ENCODE assay signal across 14 mouse cellular contexts in genomic region chr6:132691596-132691995, GRCm38 (mm10). TPM values are rescaled to one million over a fixed set of nuclear protein-coding genes. Genes with fewer than 3 reads are reported as not detected.
"Had no signal": no experiment of that assay in that cellular context is flagged by ENCODE, and none has a peak within 500 bp of the region (broad histone marks: within the 10 kb centered on the region; RNA-seq: fewer than 3 reads in every experiment).

No protein-coding gene starts in this region.

RNA-seq across cellular contexts. Expression of gene Tas2r121, which starts 9.2 kb away (rescaled TPM):
- total RNA-seq: neutrophil, adult 5-6 weeks had no signal
- polyA plus RNA-seq: neural tube, embryonic 13.5 days; neural tube, embryonic 14.5 days; neural tube, embryonic 15.5 days; small intestine, adult 2 months; spleen, adult 2 months; stomach, embryonic 14.5 days; stomach, embryonic 15.5 days; stomach, embryonic 16.5 days; stomach, postnatal 0 days; testis, adult 2 months; thymus, adult 2 months; thymus, postnatal 0 days; urinary bladder, adult 2 months had no signal

RNA-seq across cellular contexts. Expression of gene Tas2r122, which starts 20.1 kb away (rescaled TPM):
- total RNA-seq: neutrophil, adult 5-6 weeks had no signal
- polyA plus RNA-seq: neural tube, embryonic 13.5 days; neural tube, embryonic 14.5 days; neural tube, embryonic 15.5 days; small intestine, adult 2 months; spleen, adult 2 months; stomach, embryonic 14.5 days; stomach, embryonic 15.5 days; stomach, embryonic 16.5 days; stomach, postnatal 0 days; testis, adult 2 months; thymus, adult 2 months; thymus, postnatal 0 days; urinary bladder, adult 2 months had no signal

RNA-seq across cellular contexts. Expression of gene Tas2r120, which starts 34.8 kb away (rescaled TPM):
- total RNA-seq: neutrophil, adult 5-6 weeks had no signal
- polyA plus RNA-seq: neural tube, embryonic 13.5 days; neural tube, embryonic 14.5 days; neural tube, embryonic 15.5 days; small intestine, adult 2 months; spleen, adult 2 months; stomach, embryonic 14.5 days; stomach, embryonic 15.5 days; stomach, embryonic 16.5 days; stomach, postnatal 0 days; testis, adult 2 months; thymus, adult 2 months; thymus, postnatal 0 days; urinary bladder, adult 2 months had no signal

RNA-seq across cellular contexts. Expression of gene A630073D07Rik, which starts 40.3 kb away (rescaled TPM):
- total RNA-seq: neutrophil, adult 5-6 weeks had no signal
- polyA plus RNA-seq: neural tube, embryonic 13.5 days; neural tube, embryonic 14.5 days; neural tube, embryonic 15.5 days; small intestine, adult 2 months; spleen, adult 2 months; stomach, embryonic 14.5 days; stomach, embryonic 15.5 days; stomach, embryonic 16.5 days; stomach, postnatal 0 days; testis, adult 2 months; thymus, adult 2 months; thymus, postnatal 0 days; urinary bladder, adult 2 months had no signal

RNA-seq across cellular contexts. Expression of gene Tas2r115, which starts 46.2 kb away (rescaled TPM):
- total RNA-seq: neutrophil, adult 5-6 weeks had no signal
- polyA plus RNA-seq: neural tube, embryonic 13.5 days; neural tube, embryonic 14.5 days; neural tube, embryonic 15.5 days; small intestine, adult 2 months; spleen, adult 2 months; stomach, embryonic 14.5 days; stomach, embryonic 15.5 days; stomach, embryonic 16.5 days; stomach, postnatal 0 days; testis, adult 2 months; thymus, adult 2 months; thymus, postnatal 0 days; urinary bladder, adult 2 months had no signal
